Mouse (Mus musculus) adrenal gland, postnatal 14 days (tissue): Measurements from ENCODE around the gene Sult6b2. TPM values are rescaled to one million over a fixed set of nuclear protein-coding genes. Genes with fewer than 3 reads are reported as not detected.

ENCODE experiments used
- DNase-seq: peaks from one replicate; pipeline ENCODE4 v3.0.0; 2021; ENCODE audit warnings: mixed read lengths
- long read RNA-seq, 2 experiments: library from polyadenylated mRNA; stranded (forward); transcript quantifications; one replicate each; pipeline ENCODE4 v2.0.0; 2021
- total RNA-seq: library from RNA; stranded (reverse); gene quantifications from 2 replicates; pipeline ENCODE4 v1.2.3, GENCODE M21; 2021

Sult6b2 gene
- not detected in 2 replicates for total RNA-seq
- long read RNA-seq, experiment 1: 0 reads
- long read RNA-seq, experiment 2: 0 reads

GRCm38 (mm10) chr6:142804402-142804801, at the start of gene Sult6b2:
Sult6b2 (minus strand) TSS chr6:142804502.
- no peak for DNase-seq

GRCm38 (mm10) chr6:142852419-142853377, 48.4 kb upstream of the Sult6b2 start:
- DNase-seq: no peak

GRCm38 (mm10) chr6:142850436-142850835, 46.1 kb upstream of the Sult6b2 start:
- no peak for DNase-seq

GRCm38 (mm10) chr6:142849326-142849725, 45.0 kb upstream of the Sult6b2 start:
- no peak for DNase-seq

- no peak for DNase-seq
Measured at GRCm38 (mm10) chr6:142847914-142848674, 43.8 kb upstream of the Sult6b2 start.

- DNase-seq: no peak
Measured at GRCm38 (mm10) chr6:142846855-142847254, 42.6 kb upstream of the Sult6b2 start.

- DNase-seq: no peak
Measured at GRCm38 (mm10) chr6:142845066-142845465, 40.8 kb upstream of the Sult6b2 start.

- no peak for DNase-seq
Measured at GRCm38 (mm10) chr6:142844061-142844460, 39.8 kb upstream of the Sult6b2 start.

GRCm38 (mm10) chr6:142838501-142838900, 34.2 kb upstream of the Sult6b2 start:
- DNase-seq: no peak

GRCm38 (mm10) chr6:142837326-142837725, 33.0 kb upstream of the Sult6b2 start:
- DNase-seq: no peak

- DNase-seq: no peak
Measured at GRCm38 (mm10) chr6:142835726-142836125, 31.4 kb upstream of the Sult6b2 start.

GRCm38 (mm10) chr6:142834911-142835310, 30.6 kb upstream of the Sult6b2 start:
- DNase-seq: no peak

GRCm38 (mm10) chr6:142831706-142832105, 27.4 kb upstream of the Sult6b2 start:
- DNase-seq: no peak

- DNase-seq: no peak
Measured at GRCm38 (mm10) chr6:142831243-142831642, 26.9 kb upstream of the Sult6b2 start.

GRCm38 (mm10) chr6:142830221-142830620, 25.9 kb upstream of the Sult6b2 start:
- DNase-seq: no peak

- no peak for DNase-seq
Measured at GRCm38 (mm10) chr6:142825449-142825848, 21.1 kb upstream of the Sult6b2 start.

- DNase-seq: no peak
Measured at GRCm38 (mm10) chr6:142823008-142823787, 18.9 kb upstream of the Sult6b2 start.

- no peak for DNase-seq
Measured at GRCm38 (mm10) chr6:142818306-142818705, 14.0 kb upstream of the Sult6b2 start.

GRCm38 (mm10) chr6:142815513-142815912, 11.2 kb upstream of the Sult6b2 start:
- no peak for DNase-seq

GRCm38 (mm10) chr6:142814495-142814921, 10.2 kb upstream of the Sult6b2 start:
- DNase-seq: peak; percentile 88

GRCm38 (mm10) chr6:142814011-142814410, 9.7 kb upstream of the Sult6b2 start:
- DNase-seq: no peak

GRCm38 (mm10) chr6:142812969-142813368, 8.7 kb upstream of the Sult6b2 start:
- no peak for DNase-seq
